Mouse (Mus musculus) liver, embryonic 14.5 days (tissue): ENCODE measurements at regions not wholly inside any gene's neighbourhood (a gene's known extent, or its start where the extent isn't known, plus 50 kb on each side); places are given as distances from the start of the nearest gene placed in this dataset.

ENCODE experiments used
- ATAC-seq: fragments of 200-750 bp; cut with Nextera tagmentation; 2 replicates; pipeline ENCODE4 v1.8.0; 2017; ENCODE audit warnings: moderate number of reproducible peaks, mild to moderate bottlenecking, moderate library complexity; ENCODE audit not compliant: insufficient read depth
- DNase-seq, 3 experiments: peaks; one replicate each; pipeline ENCODE4 v3.0.0-alpha.2; 2012 to 2013; ENCODE audit warnings: low read depth in 3 of 3, low spot score in 3 of 3
- H3K27ac ChIP-seq: fragments of 300-500 bp; sonication (generic); 2 replicates; pipeline ENCODE4 v1.5.1; 2014; ENCODE audit warnings: moderate library complexity, mild to moderate bottlenecking, control low read depth, inconsistent platforms
- H3K27me3 ChIP-seq: fragments of 300-500 bp; sonication (generic); 2 replicates; pipeline ENCODE4 v1.6.1; 2014; ENCODE audit warnings: mild to moderate bottlenecking, low read length, moderate library complexity; ENCODE audit not compliant: control insufficient read depth, insufficient read depth
- H3K36me3 ChIP-seq: fragments of 300-500 bp; sonication (generic); replicated peaks from 2 replicates; pipeline ENCODE4 v1.6.1; 2014; ENCODE audit warnings: low read depth; ENCODE audit not compliant: control insufficient read depth, insufficient read depth
- H3K4me1 ChIP-seq, 2 experiments: fragments of 200-500 bp in 1 of 2; fragments of 300-500 bp in 1 of 2; sonication (generic) in 1 of 2; replicated peaks; 2 replicates each; pipeline ENCODE4 v1.6.1; 2012 to 2014; ENCODE audit warnings: antibody characterized with exemption in 1 of 2, inconsistent platforms in 1 of 2, low read length in 1 of 2; ENCODE audit not compliant: control insufficient read depth in 2 of 2, insufficient read depth in 2 of 2
- H3K4me2 ChIP-seq: fragments of 300-500 bp; sonication (generic); 2 replicates; pipeline ENCODE4 v1.6.1; 2014; ENCODE audit warnings: low read depth, mild to moderate bottlenecking, control low read depth, moderate library complexity
- H3K4me3 ChIP-seq, 2 experiments: fragments of 200-500 bp in 1 of 2; fragments of 300-500 bp in 1 of 2; sonication (generic) in 1 of 2; 2 replicates each; pipeline ENCODE4 v1.5.1; 2012 to 2014; ENCODE audit warnings: low read depth in 2 of 2, low read length in 2 of 2, mild to moderate bottlenecking in 2 of 2, control low read depth in 1 of 2, inconsistent platforms in 1 of 2, moderate library complexity in 1 of 2; ENCODE audit not compliant: insufficient read depth in 1 of 2
- H3K9ac ChIP-seq: fragments of 300-500 bp; sonication (generic); replicated peaks from 2 replicates; pipeline ENCODE4 v1.6.1; 2014; ENCODE audit warnings: mild to moderate bottlenecking, control low read depth, moderate library complexity
- H3K9me3 ChIP-seq: fragments of 300-500 bp; sonication (generic); 2 replicates; pipeline ENCODE4 v1.6.1; 2016; ENCODE audit warnings: low read length, mixed read lengths; ENCODE audit not compliant: control insufficient read depth
- CTCF ChIP-seq: IDR thresholded peaks from 2 replicates; pipeline ENCODE4 v1.5.1; 2016; ENCODE audit warnings: antibody characterized with exemption, low read depth, control low read depth
- EP300 ChIP-seq: IDR thresholded peaks from 2 replicates; pipeline ENCODE4 v1.6.1; 2016; ENCODE audit warnings: antibody characterized with exemption, low read depth
- WGBS: fragments of 180-500 bp; shearing (Covaris S2); extraction: QIAGEN DNeasy Blood & Tissue Kit; methylation state at CpG from one replicate; pipeline ENCODE4 v1.1.7; 2014; ENCODE audit not compliant: insufficient replicate concordance; 5-methylcytosine and 5-hydroxymethylcytosine counted together

GRCm38 (mm10) chr7:117852866-117853265, 263.1 kb downstream of the Rps15a start:
- no peaks in the 10 kb centered on the region for H3K9me3 ChIP-seq
- DNase-seq, result no peak
- WGBS, result 39% methylated on average over 2 of the region's 2 CpGs
- no peak overlapping the region for H3K4me3 ChIP-seq
- no peaks in the 10 kb centered on the region for H3K27me3 ChIP-seq
- TF ChIP-seq CTCF (no peak), EP300 (no peak)
- no peak overlapping the region for H3K9ac ChIP-seq
- no peaks in the 10 kb centered on the region for H3K36me3 ChIP-seq
- ATAC-seq, result no peak
- no peak overlapping the region for H3K27ac ChIP-seq
- H3K4me2 ChIP-seq, result no peak overlapping the region
- no peaks in the 10 kb centered on the region for H3K4me1 ChIP-seq

DNA sequence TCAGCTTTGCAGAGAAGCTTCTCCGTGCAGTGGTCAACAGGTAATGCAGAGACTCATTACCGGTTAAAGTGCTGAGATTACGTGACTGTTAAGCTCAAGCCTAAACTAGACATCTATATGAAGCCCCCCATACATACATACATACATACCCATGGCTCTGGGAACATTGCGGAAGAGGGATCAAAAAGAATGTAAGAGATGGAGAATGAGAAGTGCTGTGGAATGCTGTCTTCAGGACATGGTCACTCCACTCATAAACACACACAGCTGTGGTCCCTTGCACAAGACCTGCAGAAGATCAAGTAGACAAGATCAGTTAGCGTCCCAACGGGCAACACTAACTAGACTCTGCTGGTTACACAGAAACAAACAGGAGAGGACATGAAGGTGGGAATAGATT, 265.2 kb downstream of the Rps15a start:
- no peaks in the 10 kb centered on the region for H3K27me3 ChIP-seq
- ATAC-seq (no peak), DNase-seq (no peak)
- TF ChIP-seq CTCF (no peak), EP300 (no peak)
- H3K4me3 ChIP-seq, result no peak overlapping the region
- H3K4me2 ChIP-seq, result no peak overlapping the region
- 72% methylated on average over 6 of the region's 6 CpGs for WGBS
- no peak overlapping the region for H3K27ac ChIP-seq
- H3K4me1 ChIP-seq, result no peaks in the 10 kb centered on the region
- no peaks in the 10 kb centered on the region for H3K36me3 ChIP-seq
- no peak overlapping the region for H3K9ac ChIP-seq
- H3K9me3 ChIP-seq, result no peaks in the 10 kb centered on the region

GRCm38 (mm10) chr7:117846041-117846440, 269.9 kb downstream of the Rps15a start:
- 52% methylated on average over 5 of the region's 5 CpGs for WGBS
- ATAC-seq, result no peak
- no peaks in the 10 kb centered on the region for H3K9me3 ChIP-seq
- H3K4me3 ChIP-seq, result no peak overlapping the region
- no peaks in the 10 kb centered on the region for H3K4me1 ChIP-seq
- H3K4me2 ChIP-seq, result no peak overlapping the region
- no peak for DNase-seq
- H3K36me3 ChIP-seq, result no peaks in the 10 kb centered on the region
- H3K27me3 ChIP-seq, result no peaks in the 10 kb centered on the region
- no peak overlapping the region for H3K9ac ChIP-seq
- H3K27ac ChIP-seq, result no peak overlapping the region
- TF ChIP-seq CTCF (no peak), EP300 (no peak)

DNA sequence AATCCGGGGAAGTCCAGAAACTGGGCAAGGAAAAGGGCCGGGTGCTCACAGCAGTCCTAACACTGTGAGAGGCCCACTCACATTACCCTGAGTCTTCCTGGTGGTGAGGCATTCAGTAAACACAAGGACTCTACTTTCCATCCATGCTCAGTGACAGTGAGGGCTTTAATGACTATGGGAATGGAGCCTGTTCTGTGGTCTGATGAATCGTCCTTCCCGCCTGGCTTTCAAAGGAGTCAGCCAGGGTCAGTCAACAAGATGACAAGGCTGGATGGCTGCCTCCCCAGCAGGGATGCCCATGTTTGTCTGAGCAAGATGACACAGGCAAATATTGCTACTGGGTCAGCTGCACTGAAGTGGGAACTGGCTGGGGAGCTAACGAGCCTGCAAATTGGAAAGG, 273.2 kb downstream of the Rps15a start:
- Histone ChIP-seq H3K4me3 (no peak overlapping the region), H3K9ac (no peak overlapping the region), H3K27me3 (no peaks in the 10 kb centered on the region), H3K36me3 (no peaks in the 10 kb centered on the region), H3K4me1 (no peaks in the 10 kb centered on the region), H3K27ac (no peak overlapping the region), H3K4me2 (no peak overlapping the region), H3K9me3 (no peaks in the 10 kb centered on the region)
- no peak for DNase-seq
- TF ChIP-seq EP300 (no peak), CTCF (no peak)
- WGBS, result 37% methylated on average over 5 of the region's 5 CpGs
- ATAC-seq, result no peak

DNA sequence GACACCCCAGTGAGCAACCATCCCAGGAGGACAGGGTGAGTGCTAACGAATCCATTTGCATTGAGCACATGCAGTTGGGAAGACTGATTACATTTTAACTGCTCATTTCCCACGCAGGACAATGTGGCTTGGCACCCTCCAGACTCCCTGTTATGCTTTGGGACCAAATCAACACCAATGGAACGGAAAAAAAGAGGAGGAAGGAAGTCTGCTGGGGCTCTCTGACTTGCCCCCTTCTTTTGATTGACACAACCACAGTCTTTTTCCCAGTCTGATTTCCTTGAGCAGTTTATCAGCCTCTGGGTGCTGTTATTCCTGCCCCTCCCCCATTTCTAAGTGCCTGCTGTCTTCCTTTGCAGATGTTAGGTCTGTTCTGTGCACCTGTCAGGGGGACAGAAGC, 321.0 kb downstream of the Rps15a start:
- Histone ChIP-seq H3K4me2 (no peak overlapping the region), H3K36me3 (no peaks in the 10 kb centered on the region), H3K4me1 (no peaks in the 10 kb centered on the region), H3K27me3 (no peaks in the 10 kb centered on the region), H3K9me3 (no peaks in the 10 kb centered on the region), H3K9ac (no peak overlapping the region), H3K27ac (no peak overlapping the region), H3K4me3 (no peak overlapping the region)
- WGBS, result 2% methylated on average over 3 of the region's 3 CpGs
- ATAC-seq, result no peak
- no peak for DNase-seq
- TF ChIP-seq CTCF (no peak), EP300 (no peak)
